Comparison of ENCODE assay signal across 8 mouse cellular contexts in genomic region chr17:70751676-70752075, GRCm38 (mm10).
DNase-seq lines count a peak whose midpoint lies in the region; ATAC-seq and TF ChIP-seq lines count a peak whose summit lies in the region.

No protein-coding gene starts in this region.

- H3K9me3 ChIP-seq in heart, embryonic 13.5 days: no peaks in the 10 kb centered on the region
- H3K9me3 ChIP-seq in ES-Bruce4 (replicated peaks; ENCODE audit: control insufficient read depth, insufficient read depth, low read length, poor library complexity, severe bottlenecking): no peaks in the 10 kb centered on the region
- H3K9me3 ChIP-seq in hindbrain, embryonic 13.5 days: no peaks in the 10 kb centered on the region

- no peak for TF ChIP-seq CTCF in ES-Bruce4 (IDR thresholded peaks at IDR 0.05; ENCODE audit: low read depth, low read length)

- ATAC-seq in heart, embryonic 13.5 days (ENCODE audit: extremely low read depth, insufficient number of reproducible peaks, low FRiP score, low TSS enrichment): no peak
- no peak for ATAC-seq in hindbrain, embryonic 13.5 days (ENCODE audit: low FRiP score)

- peak overlapping the region; percentile 90 for H3K27ac ChIP-seq in heart, embryonic 13.5 days (replicated peaks)
- H3K27ac ChIP-seq in ES-Bruce4 (ENCODE audit: insufficient read depth, low read length) (peak overlapping the region; percentile 96), macrophage (peak overlapping the region; percentile 62)
- H3K27ac ChIP-seq in hindbrain, embryonic 13.5 days: peak overlapping the region; percentile 19; the same call in 1 of the 2 replicates

- H3K9ac ChIP-seq in heart, embryonic 13.5 days: peak overlapping the region; percentile 87
- H3K9ac ChIP-seq in ES-Bruce4 (ENCODE audit: low read depth, poor library complexity, severe bottlenecking): peak overlapping the region; percentile 93
- peak overlapping the region; percentile 46 for H3K9ac ChIP-seq in hindbrain, embryonic 13.5 days

- no peaks in the 10 kb centered on the region for H3K36me3 ChIP-seq in heart, embryonic 13.5 days
- H3K36me3 ChIP-seq in ES-Bruce4 (ENCODE audit: control insufficient read depth, insufficient read depth, low read length, poor library complexity, severe bottlenecking) (no peaks in the 10 kb centered on the region), macrophage (ENCODE audit: inconsistent target) (no peaks in the 10 kb centered on the region)
- no peaks in the 10 kb centered on the region for H3K36me3 ChIP-seq in hindbrain, embryonic 13.5 days

- TF ChIP-seq EP300 in ES-Bruce4 (IDR thresholded peaks at IDR 0.05; ENCODE audit: insufficient read depth, low read depth, low read length): no peak

- H3K4me3 ChIP-seq in heart, embryonic 13.5 days: peak overlapping the region; percentile 59
- peak overlapping the region; percentile 85 for H3K4me3 ChIP-seq in ES-Bruce4 (ENCODE audit: low read depth, low read length)
- peak overlapping the region; percentile 26; the same call in 1 of the 2 replicates for H3K4me3 ChIP-seq in hindbrain, embryonic 13.5 days
- peak overlapping the region; percentile 33 for H3K4me3 ChIP-seq in macrophage (ENCODE audit: inconsistent target)

- no peaks in the 10 kb centered on the region for H3K79me2 ChIP-seq in macrophage (ENCODE audit: inconsistent target)

- no peaks in the 10 kb centered on the region for H3K27me3 ChIP-seq in heart, embryonic 13.5 days (replicated peaks)
- no peaks in the 10 kb centered on the region for H3K27me3 ChIP-seq in ES-Bruce4 (ENCODE audit: control insufficient read depth, insufficient read depth, low read length, poor library complexity, severe bottlenecking)
- peaks cover 36% of the 10 kb centered on the region for H3K27me3 ChIP-seq in hindbrain, embryonic 13.5 days

- no peak for DNase-seq in heart, postnatal 4 days
- no peak for DNase-seq in adrenal gland, postnatal 14 days
- DNase-seq in spleen, adult 12 weeks (ENCODE audit: low spot score): no peak
- DNase-seq in spleen, postnatal 10 days (ENCODE audit: low spot score in 2 of 2): no peak

- peaks cover 48% of the 10 kb centered on the region for H3K4me1 ChIP-seq in heart, embryonic 13.5 days
- peaks cover 12% of the 10 kb centered on the region for H3K4me1 ChIP-seq in ES-Bruce4 (ENCODE audit: control insufficient read depth, insufficient read depth, low read length)
- peaks cover 38% of the 10 kb centered on the region for H3K4me1 ChIP-seq in hindbrain, embryonic 13.5 days (replicated peaks)

- H3K4me2 ChIP-seq in heart, embryonic 13.5 days: peak overlapping the region; percentile 75
- peak overlapping the region; percentile 48 for H3K4me2 ChIP-seq in hindbrain, embryonic 13.5 days

- no peak for TF ChIP-seq POLR2A in ES-Bruce4 (IDR thresholded peaks at IDR 0.05; ENCODE audit: insufficient read depth, low read length)

- WGBS in heart, embryonic 13.5 days: 45% methylated on average over 6 of the region's 6 CpGs
- WGBS in hindbrain, embryonic 13.5 days: 62% methylated on average over 6 of the region's 6 CpGs
- 63% methylated on average over 6 of the region's 6 CpGs for WGBS in macrophage (ENCODE audit: missing documents)

Comparison
In these comparisons a context has a peak if more than half of its experiments do, and no peak if none do; other contexts are left out.
1. H3K27ac ChIP-seq: peak in every context shown above with its lines; median percentile 96 in ES-Bruce4; 90 in heart, embryonic 13.5 days; 62 in macrophage; 19 in hindbrain, embryonic 13.5 days.
2. H3K4me3 ChIP-seq: peak in every context shown above with its lines; median percentile 85 in ES-Bruce4; 59 in heart, embryonic 13.5 days; 33 in macrophage; 26 in hindbrain, embryonic 13.5 days.